Mouse (Mus musculus): ENCODE results near the gene Dhrs3. TPM values are rescaled to one million over a fixed set of nuclear protein-coding genes. Genes with fewer than 3 reads are reported as not detected.

Gene Dhrs3
- 100 to 1,000 TPM in 3 of 4 experiments, 10 to 100 TPM in 1; 98.8 to 151 (median 131) TPM for total RNA-seq (2022)

DNA sequence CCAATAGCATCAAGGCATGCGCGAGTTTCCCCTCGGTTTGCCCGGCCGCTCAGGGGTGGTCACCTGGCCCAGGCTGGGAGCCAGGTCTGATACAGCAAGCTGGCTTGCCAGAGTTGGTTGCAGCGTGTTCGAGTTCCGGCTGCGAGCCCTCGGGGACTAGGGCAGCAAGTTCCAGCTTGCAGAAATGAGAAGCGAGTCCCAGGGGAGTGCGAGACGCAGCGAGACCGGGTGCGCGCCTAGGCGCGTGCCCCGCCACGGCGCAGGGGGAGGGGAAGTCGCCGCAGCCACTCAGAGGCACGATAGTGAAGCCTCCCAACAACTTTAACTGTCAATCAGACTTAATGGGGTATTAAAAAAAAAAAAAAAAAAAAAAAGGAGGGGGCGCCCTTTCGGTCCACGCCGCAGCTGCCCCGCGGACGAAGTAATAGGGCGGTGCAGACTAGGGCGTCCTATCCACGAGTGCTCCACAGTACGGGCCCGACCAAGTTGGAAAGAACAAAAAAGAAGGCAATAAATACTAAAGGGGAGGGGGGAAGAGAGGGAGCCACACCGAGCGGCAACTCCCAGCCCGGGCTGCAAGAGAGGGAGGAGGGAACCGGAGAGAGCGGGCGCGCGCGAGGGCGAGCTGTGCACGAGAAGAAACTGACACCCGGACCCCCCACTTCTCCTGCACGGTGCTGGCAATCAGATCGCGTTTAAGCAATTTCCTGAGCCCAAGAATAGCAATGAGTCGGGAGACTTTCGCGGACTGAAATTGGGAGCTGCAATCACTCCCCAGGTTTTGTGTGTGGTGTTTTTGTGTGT, at the start of gene Dhrs3:
Gene Dhrs3 (plus strand): TSS at position 695 of the 804 bp plus-strand sequence.
- peak; percentile 91 for DNase-seq (ENCODE audit: low spot score)

DNA sequence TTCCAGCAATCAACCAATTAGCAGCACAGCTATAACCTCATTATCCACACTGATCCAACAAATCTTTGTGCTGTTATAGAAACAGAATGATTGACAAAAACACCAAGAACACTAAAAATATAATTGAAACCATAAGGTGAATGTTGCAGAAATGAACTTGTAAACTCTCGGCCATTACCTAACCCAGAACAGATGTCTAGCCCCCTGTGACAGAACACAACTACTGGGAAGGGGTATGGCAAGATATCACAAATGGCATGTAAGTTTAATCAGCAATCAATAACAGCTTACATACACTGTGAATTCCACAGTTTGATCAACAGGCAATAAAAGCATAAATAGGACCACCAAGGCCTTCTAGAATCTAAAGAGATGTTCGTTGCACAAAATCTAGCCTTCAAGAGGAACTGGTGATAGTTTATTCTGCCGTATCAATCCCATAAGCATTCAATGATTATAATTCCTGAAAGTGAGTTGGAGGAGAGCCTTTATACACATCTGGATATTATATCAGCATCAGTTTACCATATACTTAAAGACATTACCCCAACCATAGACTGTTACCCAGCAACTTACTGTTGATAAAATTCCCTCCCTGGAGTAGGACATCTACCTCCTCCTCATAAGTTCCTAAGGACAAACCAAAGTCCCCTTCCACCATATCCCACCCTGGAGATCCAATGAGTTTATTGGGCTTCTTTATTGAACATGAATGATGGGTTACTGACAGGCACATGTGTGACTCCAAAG, 30.7 kb upstream of the Dhrs3 start:
- no peak for DNase-seq (ENCODE audit: low spot score)

DNA sequence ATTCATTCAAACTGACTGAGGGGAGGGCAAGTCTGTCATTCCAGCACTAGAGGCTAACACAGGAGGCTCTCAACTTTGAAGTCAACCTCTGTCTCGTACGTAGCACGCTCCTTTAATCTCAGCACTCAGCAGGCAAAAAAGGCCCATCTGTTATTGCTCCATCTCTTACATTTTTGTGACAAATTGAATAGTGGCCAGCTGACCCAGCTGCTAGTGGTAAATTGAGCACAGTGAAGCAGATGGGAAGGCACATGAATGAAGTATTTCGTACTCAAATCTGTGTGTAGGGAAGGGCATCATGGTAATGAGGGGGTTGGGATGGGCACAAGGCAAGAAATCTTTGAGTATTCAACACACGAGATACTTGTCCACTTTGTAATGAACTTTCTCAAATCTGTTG, 24.7 kb upstream of the Dhrs3 start:
- DNase-seq (ENCODE audit: low spot score): no peak

DNA sequence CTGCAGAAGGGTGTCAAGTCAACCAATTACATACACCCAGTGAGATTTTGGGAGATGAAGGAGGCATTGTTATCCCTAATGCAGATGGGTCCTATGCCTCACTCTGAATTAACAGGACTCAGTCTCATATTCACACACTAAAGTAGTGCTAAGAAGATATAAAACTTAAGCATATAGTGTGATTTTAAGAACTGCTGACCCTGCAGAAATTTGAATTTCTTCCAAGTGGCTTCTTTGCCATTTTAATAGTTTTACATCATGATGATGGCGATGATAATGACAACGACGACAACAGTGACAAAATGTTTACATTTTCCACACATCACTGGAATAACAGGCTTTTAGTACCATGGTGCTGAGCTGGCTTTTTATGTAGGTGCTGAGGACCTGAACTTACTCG, 24.0 kb upstream of the Dhrs3 start:
- DNase-seq (ENCODE audit: low spot score): no peak

DNA sequence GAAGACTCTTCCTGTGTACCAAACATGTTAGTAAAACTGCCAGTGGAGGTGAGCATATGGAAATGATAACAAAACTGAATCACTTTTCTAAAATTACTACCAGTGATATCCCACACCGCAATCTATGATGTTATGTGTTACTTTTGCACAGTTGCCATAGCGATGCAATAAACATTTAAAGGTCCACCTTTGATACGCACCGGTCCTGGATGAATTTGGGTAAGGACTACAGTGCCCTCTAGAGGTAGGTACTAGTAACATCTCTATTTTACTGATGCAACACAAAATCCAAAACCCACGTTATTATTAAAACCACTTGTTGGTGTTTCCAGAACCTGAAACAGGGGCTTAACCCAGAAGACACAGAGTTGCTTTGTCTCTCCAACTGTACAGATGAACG, 19.7 kb upstream of the Dhrs3 start:
- DNase-seq (ENCODE audit: low spot score): no peak

DNA sequence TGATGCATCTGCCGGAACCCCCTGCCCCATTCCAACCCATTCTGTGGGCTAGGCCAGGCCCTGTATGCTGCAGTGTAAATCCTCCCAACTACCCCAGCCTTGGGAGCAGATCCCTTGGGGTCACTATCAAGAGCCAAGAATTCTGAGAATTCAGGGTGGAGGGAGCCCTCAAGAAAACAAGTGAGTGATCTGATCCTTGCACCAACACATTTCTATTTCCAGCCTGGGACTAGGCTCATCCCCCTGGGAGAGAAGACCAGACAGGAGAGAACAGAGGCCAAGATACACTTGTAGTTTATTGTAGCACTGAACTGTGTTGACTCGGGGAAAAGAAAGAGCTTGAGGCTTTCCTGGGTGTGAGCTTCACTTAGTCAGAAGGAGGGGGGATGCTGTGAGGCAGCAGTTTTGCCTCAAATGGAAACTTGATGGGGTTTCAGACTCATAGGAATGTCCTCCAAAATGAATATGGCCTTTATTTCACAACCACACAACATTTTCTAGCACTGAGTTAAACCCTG, 17.0 kb upstream of the Dhrs3 start:
- DNase-seq (ENCODE audit: low spot score): peak; percentile 35

DNA sequence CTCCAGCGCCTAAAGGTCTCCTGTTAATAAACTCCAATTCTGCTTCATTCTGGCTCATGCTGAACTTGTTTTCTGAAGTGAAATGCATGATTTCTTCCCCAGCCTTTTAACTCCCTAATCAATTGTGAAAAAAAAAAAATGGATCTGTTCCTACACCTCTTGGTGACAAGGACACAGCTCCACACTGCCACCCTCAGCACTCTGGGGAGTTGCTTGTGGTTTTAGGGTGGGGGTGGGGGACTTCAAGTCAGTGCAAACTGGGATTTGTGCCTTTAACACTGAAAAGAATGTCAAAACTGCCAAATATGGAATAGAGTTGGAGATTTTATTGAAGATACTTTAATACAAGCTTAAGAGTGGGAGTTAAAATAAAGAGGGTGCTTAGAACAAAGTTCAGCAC, 13.1 kb upstream of the Dhrs3 start:
- DNase-seq (ENCODE audit: low spot score): no peak

DNA sequence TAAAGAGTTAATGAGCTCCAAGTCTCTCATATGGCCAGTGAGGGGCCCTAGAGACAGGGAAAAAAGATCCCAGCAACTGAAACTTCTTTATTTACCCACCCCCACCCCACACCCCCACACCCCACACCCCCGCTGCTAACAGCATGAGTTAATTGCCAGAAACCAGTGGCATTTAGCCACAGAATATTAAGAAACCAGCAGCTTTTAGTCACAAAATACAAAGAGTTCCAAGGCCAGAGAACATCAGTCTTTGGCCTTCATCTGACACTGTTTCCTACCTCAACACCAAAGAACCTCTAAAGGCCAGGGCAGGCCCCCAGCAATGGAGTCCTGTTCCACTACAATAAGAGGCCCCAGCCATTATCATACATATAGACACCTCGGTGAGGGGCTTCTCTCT, 11.3 kb upstream of the Dhrs3 start:
- peak; percentile 17 for DNase-seq (ENCODE audit: low spot score)

DNA sequence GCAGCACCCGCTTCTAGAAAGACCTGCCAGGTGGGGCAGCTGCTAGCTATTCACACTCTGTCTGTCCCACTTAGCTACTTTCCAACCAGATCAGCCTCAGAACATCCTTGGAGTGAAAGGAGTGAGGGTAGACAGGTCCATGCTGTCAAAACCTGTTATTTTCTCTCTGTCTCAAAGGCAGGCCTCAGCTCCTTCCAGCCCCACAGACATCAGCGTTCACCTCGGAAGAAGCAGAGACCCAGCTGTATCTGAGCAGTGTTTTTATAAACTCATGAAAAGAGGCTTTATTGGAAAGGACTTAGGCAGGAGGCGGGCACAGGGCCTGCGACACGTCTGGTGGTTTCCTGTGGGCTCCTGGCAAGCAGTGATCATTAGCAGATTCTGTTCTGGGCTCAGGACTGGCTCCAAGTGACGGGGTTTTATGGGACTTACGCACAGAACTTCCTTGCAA, 9.7 kb upstream of the Dhrs3 start:
- DNase-seq (ENCODE audit: low spot score): no peak

DNA sequence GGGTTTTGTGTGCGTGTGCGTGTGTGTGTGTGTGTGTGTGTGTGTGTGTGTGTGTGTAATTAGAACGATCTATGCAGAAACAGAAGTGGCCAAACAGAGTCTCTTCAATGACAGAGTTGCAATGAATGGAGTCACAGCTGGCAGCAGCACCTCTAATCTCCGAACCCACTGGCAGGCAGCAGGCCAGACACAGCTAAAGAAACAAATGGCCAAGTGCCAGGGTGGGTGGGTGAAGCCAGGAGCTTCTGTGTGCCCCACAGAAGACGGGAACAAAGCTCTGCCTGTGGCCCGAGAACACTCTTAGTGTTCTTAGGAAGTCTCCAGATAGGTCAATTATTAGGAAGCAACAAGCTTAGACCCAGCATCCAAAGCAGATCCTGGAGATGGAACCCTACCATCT, 6.2 kb upstream of the Dhrs3 start:
- DNase-seq (ENCODE audit: low spot score): no peak

DNA sequence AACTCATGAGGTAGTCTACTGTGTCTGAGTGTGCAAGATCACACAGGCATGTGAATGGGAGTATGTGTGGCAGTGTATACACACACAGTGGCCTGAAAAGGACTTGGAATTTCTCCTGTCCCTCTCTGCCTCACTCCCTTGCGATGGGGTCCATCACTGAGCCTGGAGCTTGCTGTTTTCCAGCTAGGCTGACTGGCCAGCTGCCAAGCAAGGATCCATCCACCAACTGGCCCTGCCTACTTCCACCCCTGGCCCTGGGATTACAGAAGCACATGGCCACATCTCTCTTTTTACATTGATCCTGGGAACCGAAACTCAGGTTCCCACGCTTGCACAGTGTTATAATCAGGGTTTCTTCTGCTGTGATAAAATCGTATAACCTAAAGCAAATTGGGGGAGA, 3.9 kb upstream of the Dhrs3 start:
- no peak for DNase-seq (ENCODE audit: low spot score)

DNA sequence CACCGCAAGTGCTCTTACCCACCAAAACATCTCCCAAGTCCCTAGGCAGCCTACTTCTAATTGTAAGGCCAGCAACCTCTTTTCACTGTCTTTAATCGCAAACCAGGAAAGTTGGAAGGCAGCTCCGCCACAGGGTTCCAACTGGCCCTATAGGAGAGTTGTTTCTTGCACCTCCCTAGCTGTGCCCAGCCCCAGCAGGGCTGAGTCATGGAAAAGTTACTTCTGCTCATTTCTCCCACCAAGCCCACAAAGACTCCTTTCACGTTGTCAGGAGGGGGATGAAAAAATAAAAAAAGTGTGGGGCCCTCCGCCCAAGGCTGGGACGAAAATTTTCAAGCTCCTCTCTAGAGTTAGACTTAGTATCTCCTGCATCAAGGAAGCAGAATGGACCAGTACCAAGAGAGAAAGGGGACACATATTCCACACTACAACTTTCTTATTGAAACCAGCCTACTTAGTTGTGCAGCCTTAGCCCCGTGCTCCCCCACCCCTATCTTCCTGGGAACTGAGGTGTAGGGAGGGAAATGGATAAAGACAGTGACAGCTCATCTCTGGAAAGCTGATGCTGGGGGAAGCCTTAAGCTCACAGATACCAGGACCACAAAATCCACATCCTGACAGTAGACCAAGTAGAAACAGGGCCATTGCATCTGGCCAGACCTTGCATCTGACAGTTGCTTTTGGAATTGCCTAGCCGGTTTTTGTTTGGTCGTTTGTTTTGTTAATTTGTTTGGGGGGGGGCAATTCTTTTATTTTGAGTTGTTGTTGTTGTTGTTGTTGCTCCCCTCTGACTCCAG, 2.9 kb upstream of the Dhrs3 start:
- DNase-seq (ENCODE audit: low spot score): no peak

DNA sequence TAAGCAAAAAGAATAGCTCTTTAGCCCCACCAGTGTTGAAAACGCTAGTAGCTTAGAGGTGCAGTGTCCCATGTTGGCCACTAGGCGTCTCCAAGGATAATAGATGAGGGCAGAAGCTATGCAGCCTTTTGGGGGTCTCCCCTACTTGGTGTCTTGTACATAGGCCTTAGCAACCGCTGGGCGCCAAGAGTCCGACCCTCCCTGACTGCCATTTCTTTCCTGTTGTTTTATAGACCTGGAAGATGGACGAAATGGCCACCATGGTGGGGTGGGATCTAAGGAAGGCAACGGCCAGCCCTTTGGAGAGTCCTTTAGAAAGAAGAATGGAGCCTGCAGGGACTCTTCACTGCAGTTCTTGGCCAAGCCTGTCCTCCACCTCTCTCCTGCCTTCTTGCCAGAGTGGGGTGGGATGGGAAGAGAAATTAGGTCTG, 1.9 kb upstream of the Dhrs3 start:
- peak; percentile 82 for DNase-seq (ENCODE audit: low spot score)

DNA sequence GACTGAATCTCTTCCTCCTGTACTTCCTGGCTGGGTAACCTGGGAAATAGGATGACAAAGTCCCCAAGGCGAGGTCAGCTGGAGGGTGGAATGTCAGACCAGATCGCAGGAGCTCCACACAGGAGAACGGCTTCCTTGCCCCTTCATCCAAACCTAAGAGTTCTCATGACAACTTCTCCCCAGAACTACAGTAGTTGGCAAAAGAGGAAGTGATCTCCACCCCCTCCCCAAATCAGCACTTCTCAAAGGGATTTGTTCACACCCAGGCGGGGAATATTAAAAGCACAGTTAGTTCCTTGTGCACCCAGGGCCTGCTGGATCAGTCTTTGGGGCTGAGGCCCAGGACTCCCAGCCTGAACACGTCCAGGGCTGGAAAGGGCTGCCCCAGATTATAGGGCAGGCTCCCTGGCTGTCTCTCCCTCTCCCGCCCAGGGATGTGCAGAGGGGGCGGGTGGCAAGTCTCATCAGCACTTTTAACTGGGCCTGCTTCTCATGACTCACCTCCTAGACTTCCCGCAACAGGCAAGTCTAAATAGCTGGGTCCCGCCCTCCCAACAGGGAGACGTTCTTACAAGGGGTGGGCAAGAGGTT, 1.4 kb upstream of the Dhrs3 start:
- DNase-seq (ENCODE audit: low spot score): peak; percentile 75

DNA sequence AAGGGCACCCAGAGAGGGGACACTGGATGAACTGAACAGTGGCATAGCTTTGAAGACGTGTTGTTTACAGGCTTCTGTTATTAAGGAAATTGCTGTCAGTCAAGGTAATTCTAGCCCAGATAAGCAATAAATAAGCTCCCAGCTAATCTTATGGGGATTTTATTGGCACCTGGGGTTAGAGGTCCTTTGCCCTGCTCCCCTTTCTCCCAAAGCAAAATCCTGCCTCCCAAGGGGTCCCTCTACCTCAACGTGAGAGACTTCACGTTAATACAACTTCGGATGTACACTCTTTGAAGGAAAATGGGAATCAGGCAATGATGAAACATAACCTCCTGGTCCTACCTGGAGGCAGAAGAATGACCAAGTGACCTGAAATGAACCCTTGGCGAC, 889 bp upstream of the Dhrs3 start:
- DNase-seq (ENCODE audit: low spot score): no peak

DNA sequence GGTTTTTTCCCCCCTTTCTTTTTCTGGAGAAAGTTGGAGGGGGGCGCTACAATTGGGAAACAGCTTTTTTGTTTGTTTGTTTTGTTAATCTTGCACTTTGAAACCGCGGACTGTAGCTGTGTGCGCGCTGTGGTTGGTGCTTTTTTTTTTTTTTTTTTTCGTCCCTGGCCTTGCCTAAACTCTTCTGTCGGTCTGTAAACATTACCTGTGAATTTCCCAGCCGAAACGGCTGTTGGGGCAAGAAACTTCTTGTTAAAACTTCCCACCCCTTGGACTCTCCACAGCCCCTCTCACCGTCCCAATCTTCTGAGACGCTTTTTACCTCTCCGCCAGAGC, 278 bp downstream of the Dhrs3 start:
- DNase-seq (ENCODE audit: low spot score): no peak

DNA sequence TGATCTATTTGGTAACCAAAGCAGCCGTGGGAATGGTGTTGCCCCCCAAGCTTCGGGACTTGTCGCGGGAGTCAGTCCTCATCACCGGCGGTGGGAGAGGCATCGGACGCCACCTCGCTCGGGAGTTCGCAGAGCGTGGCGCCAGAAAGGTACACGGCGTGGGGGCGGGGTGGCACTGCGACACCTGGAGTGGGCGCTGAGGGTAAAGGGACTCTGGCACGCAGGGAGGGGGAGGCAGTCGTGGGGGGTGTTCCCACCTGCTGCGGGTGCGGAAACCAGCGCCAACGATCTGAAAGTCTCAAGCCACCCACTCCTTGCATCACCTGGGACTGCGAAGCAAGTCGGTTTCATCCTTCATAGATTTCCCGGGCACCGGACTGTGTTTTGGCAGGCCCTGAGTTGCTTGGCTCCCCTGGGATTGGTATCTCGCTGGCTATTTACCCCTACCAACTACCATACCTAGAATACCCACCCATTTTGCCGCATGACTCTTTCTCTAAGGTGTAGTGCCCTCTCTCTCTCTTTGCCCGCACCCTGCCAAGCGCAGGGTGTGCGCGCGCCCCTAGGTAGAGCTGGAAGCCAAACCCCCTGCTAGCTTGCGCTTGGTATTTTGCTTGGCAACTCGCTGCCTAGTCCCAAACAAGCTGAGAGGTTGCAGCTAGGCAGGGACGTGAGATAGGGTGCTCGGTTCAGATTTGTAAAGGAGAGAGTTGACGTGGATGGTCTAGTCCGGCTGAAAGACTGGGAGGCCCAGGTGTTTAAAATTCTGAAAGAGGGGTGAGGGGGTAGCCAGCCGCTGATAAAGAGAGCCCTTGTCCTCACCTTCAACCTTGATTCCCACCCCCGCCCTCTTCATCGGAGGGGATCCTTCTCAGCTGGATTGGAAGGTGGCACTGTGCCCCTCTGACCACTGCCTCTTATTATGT, 1.2 kb downstream of the Dhrs3 start:
- DNase-seq (ENCODE audit: low spot score): no peak

DNA sequence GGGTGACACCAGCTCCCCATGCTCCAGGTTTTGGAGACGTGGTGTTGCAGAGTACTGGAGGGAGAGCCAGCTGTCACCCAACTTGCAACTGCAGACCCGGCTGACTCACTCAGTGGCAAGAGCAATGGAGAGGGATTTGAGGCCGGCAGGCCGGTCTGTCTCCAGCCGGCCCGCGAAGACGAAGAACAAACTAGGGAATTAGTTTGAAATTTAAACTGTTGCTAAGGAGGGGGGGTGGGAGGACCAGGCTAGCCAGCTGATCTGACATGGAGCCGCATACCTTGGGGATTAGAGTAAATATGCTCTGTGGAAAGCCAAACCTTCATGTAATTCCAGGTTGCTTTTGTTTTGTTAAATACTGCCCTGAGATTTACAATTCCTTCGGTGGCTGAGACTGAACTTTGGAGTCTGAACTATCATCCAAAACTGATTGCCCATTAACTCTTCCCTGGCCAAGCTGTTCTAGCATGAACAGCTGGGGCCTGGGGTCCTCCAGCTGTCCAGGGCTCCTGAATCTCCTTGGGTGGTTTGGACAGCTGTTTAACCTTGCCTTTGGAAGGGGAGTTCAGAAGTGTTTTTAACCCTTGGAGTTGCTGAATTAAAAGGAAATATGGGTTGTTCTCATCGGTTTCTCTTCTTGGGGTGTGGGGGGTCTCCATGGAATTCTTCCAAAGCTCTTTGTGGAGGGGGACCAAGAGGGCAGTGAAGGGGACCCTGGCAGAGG, 2.0 kb downstream of the Dhrs3 start:
- no peak for DNase-seq (ENCODE audit: low spot score)

DNA sequence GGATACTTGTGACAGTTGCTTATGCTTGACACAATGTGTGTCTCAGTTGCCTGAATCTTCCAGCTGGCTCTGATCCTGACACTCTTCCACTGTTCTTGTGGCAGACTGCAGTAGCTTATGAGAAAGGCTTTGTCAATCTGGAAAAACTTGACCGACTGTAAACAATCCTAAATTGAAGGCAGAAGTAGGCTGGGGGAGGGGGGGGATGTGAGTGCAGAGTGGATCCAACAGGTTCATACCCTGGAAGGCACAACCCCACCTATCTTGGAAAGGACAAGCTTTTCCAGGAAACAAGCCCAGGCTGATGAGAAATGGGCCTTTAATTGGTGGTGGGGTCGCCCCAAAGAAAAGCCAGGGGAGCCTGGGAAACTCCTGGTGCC, 2.6 kb downstream of the Dhrs3 start:
- DNase-seq (ENCODE audit: low spot score): no peak

DNA sequence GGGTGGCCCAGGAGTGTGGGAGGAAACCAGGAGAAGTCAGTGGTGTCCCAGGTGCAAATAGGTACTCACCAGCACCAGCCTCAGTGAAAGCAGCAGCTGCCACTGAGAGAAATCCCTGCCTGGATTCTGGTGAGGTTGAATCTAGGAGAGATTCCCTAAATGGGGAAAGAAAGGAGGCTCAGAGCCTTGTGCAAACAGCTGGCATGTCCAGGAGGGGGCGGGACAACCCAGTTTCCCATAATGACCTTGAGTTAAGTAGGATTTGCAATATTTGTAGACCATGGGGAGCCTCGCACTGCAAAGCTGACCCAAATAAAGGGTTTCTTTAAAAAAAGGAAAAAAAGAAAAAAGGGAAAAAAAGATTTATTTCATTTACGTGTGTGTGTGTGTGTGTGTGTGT, 3.7 kb downstream of the Dhrs3 start:
- peak; percentile 79 for DNase-seq (ENCODE audit: low spot score)

Measured in heart, adult 8-10 months (tissue).